In genomic region chr4:93481247-93481646, GRCm38 (mm10) we compare ENCODE assay signal across 17 mouse cellular contexts.
A peak's percentile ranks its signal among the peaks of the same experiment; 100 is the strongest.
DNase-seq lines count a peak whose midpoint lies in the region; ATAC-seq and TF ChIP-seq lines count a peak whose summit lies in the region.
"Had no signal": no experiment of that assay in that cellular context is flagged by ENCODE, and none has a peak within 500 bp of the region (broad histone marks: within the 10 kb centered on the region; RNA-seq: fewer than 3 reads in every experiment).

No protein-coding gene starts in this region.

- H3K36me3 ChIP-seq in MEL (ENCODE audit: control insufficient read depth in 1 of 2, insufficient read depth in 2 of 2, low read length in 2 of 2), result peaks cover 0 to 12% of the 10 kb centered on the region in 2 experiments; a peak in 2 of 4 replicates
- no peaks in the 10 kb centered on the region for H3K36me3 ChIP-seq in liver, postnatal 0 days (replicated peaks; ENCODE audit: insufficient read depth, low read length)
- H3K36me3 ChIP-seq in forebrain, embryonic 10.5 days (replicated peaks), result no peaks in the 10 kb centered on the region
- H3K36me3 ChIP-seq in hindbrain, embryonic 13.5 days, result no peaks in the 10 kb centered on the region
- H3K36me3 ChIP-seq: forebrain, embryonic 12.5 days; hindbrain, embryonic 10.5 days; limb, embryonic 10.5 days had no signal

- peaks cover 0 to 14% of the 10 kb centered on the region in 2 experiments; a peak in 2 of 4 replicates for H3K4me1 ChIP-seq in MEL (ENCODE audit: control insufficient read depth in 1 of 2, insufficient read depth in 2 of 2, low read length in 2 of 2)
- no peaks in the 10 kb centered on the region for H3K4me1 ChIP-seq in liver, postnatal 0 days (ENCODE audit: insufficient read depth)
- no peaks in the 10 kb centered on the region for H3K4me1 ChIP-seq in forebrain, embryonic 10.5 days
- no peaks in the 10 kb centered on the region for H3K4me1 ChIP-seq in hindbrain, embryonic 13.5 days (replicated peaks)
- H3K4me1 ChIP-seq: forebrain, embryonic 12.5 days; hindbrain, embryonic 10.5 days; limb, embryonic 10.5 days had no signal

- no peak for TF ChIP-seq POLR2A in MEL (IDR thresholded peaks at IDR 0.05; ENCODE audit: control insufficient read depth in 1 of 2, insufficient read depth in 1 of 2, low read depth in 1 of 2, low read length in 2 of 2, poor library complexity in 1 of 2)

- TF ChIP-seq EP300 in MEL (IDR thresholded peaks at IDR 0.05; ENCODE audit: low read depth in 1 of 2, low read length in 2 of 2), result peak; percentile 100
- peak; percentile 98 for TF ChIP-seq EP300 in liver, postnatal 0 days (IDR thresholded peaks at IDR 0.05; ENCODE audit: low read depth)

- no peak overlapping the region for H3K4me3 ChIP-seq in MEL (ENCODE audit: control insufficient read depth in 1 of 2, insufficient read depth in 1 of 2, low read depth in 2 of 2, low read length in 2 of 2)
- peak overlapping the region; percentile 27 for H3K4me3 ChIP-seq in liver, postnatal 0 days (ENCODE audit: low read depth, low read length)
- no peak overlapping the region for H3K4me3 ChIP-seq in forebrain, embryonic 10.5 days
- no peak overlapping the region for H3K4me3 ChIP-seq in hindbrain, embryonic 13.5 days
- H3K4me3 ChIP-seq: forebrain, embryonic 12.5 days; gastrocnemius, adult 2 months; hindbrain, embryonic 10.5 days; limb, embryonic 10.5 days had no signal

- H3K9ac ChIP-seq in MEL (ENCODE audit: control insufficient read depth, low read depth, low read length, poor library complexity, severe bottlenecking), result no peak overlapping the region
- no peak overlapping the region for H3K9ac ChIP-seq in liver, postnatal 0 days (replicated peaks)
- H3K9ac ChIP-seq in hindbrain, embryonic 13.5 days, result no peak overlapping the region
- H3K9ac ChIP-seq: forebrain, embryonic 12.5 days had no signal

- no peaks in the 10 kb centered on the region for H3K9me3 ChIP-seq in MEL (replicated peaks; ENCODE audit: insufficient read depth, low read length)
- no peaks in the 10 kb centered on the region for H3K9me3 ChIP-seq in liver, postnatal 0 days (ENCODE audit: low read length)
- H3K9me3 ChIP-seq in forebrain, embryonic 10.5 days, result no peaks in the 10 kb centered on the region
- H3K9me3 ChIP-seq in hindbrain, embryonic 13.5 days, result no peaks in the 10 kb centered on the region
- H3K9me3 ChIP-seq: forebrain, embryonic 12.5 days; limb, embryonic 10.5 days had no signal

- no peaks in the 10 kb centered on the region for H3K79me2 ChIP-seq in MEL (ENCODE audit: control insufficient read depth, insufficient read depth, low read length, poor library complexity)

- H3K27me3 ChIP-seq in MEL (ENCODE audit: control insufficient read depth in 1 of 2, insufficient read depth in 2 of 2, low read length in 2 of 2), result no peaks in the 10 kb centered on the region
- no peaks in the 10 kb centered on the region for H3K27me3 ChIP-seq in liver, postnatal 0 days (ENCODE audit: insufficient read depth, low read length)
- no peaks in the 10 kb centered on the region for H3K27me3 ChIP-seq in forebrain, embryonic 10.5 days (ENCODE audit: poor library complexity, severe bottlenecking)
- no peaks in the 10 kb centered on the region for H3K27me3 ChIP-seq in hindbrain, embryonic 13.5 days
- H3K27me3 ChIP-seq: forebrain, embryonic 12.5 days had no signal

- WGBS in liver, postnatal 0 days (ENCODE audit: insufficient replicate concordance), result 24% methylated on average over 1 of the region's 1 CpGs
- 90% methylated on average over 1 of the region's 1 CpGs for WGBS in forebrain, embryonic 10.5 days
- 94% methylated on average over 1 of the region's 1 CpGs for WGBS in hindbrain, embryonic 13.5 days

- DNase-seq in 416B (ENCODE audit: low read depth) (peak; percentile 42), MEL (ENCODE audit: low read depth, low spot score) (peak; percentile 96)
- DNase-seq in liver, postnatal 0 days, result no peak
- no peak for DNase-seq in forebrain, embryonic 10.5 days (ENCODE audit: extremely low spot score, low spot score)
- no peak for DNase-seq in frontal cortex, adult 2 months (ENCODE audit: extremely low spot score in 1 of 2, low spot score in 1 of 2)
- DNase-seq in layer of hippocampus, adult 18-20 months (ENCODE audit: low spot score in 2 of 2), result no peak
- DNase-seq: cerebellum, postnatal 14 days; gastrocnemius, adult 2 months; kidney, postnatal 14 days; midbrain, embryonic 14.5 days had no signal

- peak; percentile 98 for ATAC-seq in erythroid progenitor cell, adult 5-6 weeks (replicated peaks; ENCODE audit: low FRiP score, poor library complexity, severe bottlenecking)
- peak; percentile 99 for ATAC-seq in liver, postnatal 0 days
- no peak for ATAC-seq in hindbrain, embryonic 13.5 days (ENCODE audit: low FRiP score)
- ATAC-seq: CD4-positive, CD25-positive, alpha-beta regulatory T cell, adult 4 months; intestine, postnatal 0 days had no signal

- peak overlapping the region; percentile 58 for H3K4me2 ChIP-seq in liver, postnatal 0 days (ENCODE audit: low read depth, low read length)
- H3K4me2 ChIP-seq in hindbrain, embryonic 13.5 days, result no peak overlapping the region
- H3K4me2 ChIP-seq: forebrain, embryonic 12.5 days had no signal

- no peak for TF ChIP-seq CTCF in MEL (IDR thresholded peaks at IDR 0.05 in 2 of 3, conservative IDR thresholded peaks at IDR 0.05 in 1 of 3; ENCODE audit: control insufficient read depth in 1 of 3, insufficient read depth in 1 of 3, low read depth in 2 of 3, low read length in 3 of 3, poor library complexity in 1 of 3, severe bottlenecking in 1 of 3)
- no peak for TF ChIP-seq CTCF in liver, postnatal 0 days (IDR thresholded peaks at IDR 0.05; ENCODE audit: low read depth)

- no peak for TF ChIP-seq RAD21 in MEL (IDR thresholded peaks at IDR 0.05; ENCODE audit: low read depth, low read length)

- H3K27ac ChIP-seq in MEL (ENCODE audit: control insufficient read depth, low read depth, low read length), result peak overlapping the region; percentile 67
- no peak overlapping the region for H3K27ac ChIP-seq in liver, postnatal 0 days (ENCODE audit: low read depth)
- H3K27ac ChIP-seq in forebrain, embryonic 10.5 days, result no peak overlapping the region
- no peak overlapping the region for H3K27ac ChIP-seq in hindbrain, embryonic 13.5 days
- H3K27ac ChIP-seq: forebrain, embryonic 12.5 days; gastrocnemius, adult 2 months; hindbrain, embryonic 10.5 days; limb, embryonic 10.5 days had no signal

TF ChIP-seq in MEL, 35 proteins besides CTCF, POLR2A, EP300 and RAD21 (continues in another document):
- TF ChIP-seq POLR2AphosphoS2 (IDR thresholded peaks at IDR 0.05; ENCODE audit: low read length) (no peak), GATA1 (IDR thresholded peaks at IDR 0.05; ENCODE audit: low read depth, low read length) (peak; percentile 100), ZNF384 (IDR thresholded peaks at IDR 0.05; ENCODE audit: low read depth, low read length) (0 out of 2 replicates have a peak, but pooled peaks have one; percentile 42), ZC3H11A (IDR thresholded peaks at IDR 0.05; ENCODE audit: low read depth, low read length) (no peak), TAL1 (IDR thresholded peaks at IDR 0.05; ENCODE audit: low read length) (peak; percentile 99), NRF1 (IDR thresholded peaks at IDR 0.05; ENCODE audit: insufficient read depth, low read depth, low read length, poor library complexity, severe bottlenecking) (no peak), BHLHE40 (IDR thresholded peaks at IDR 0.05; ENCODE audit: borderline replicate concordance, low read depth, low read length) (peak; percentile 73; the same call in 1 of the 2 replicates), MYC (IDR thresholded peaks at IDR 0.05; ENCODE audit: low read depth, low read length) (peak; percentile 86), HCFC1 (IDR thresholded peaks at IDR 0.05; ENCODE audit: low read depth, low read length) (peak; percentile 38; the same call in 1 of the 2 replicates), KAT2A (conservative IDR thresholded peaks at IDR 0.05; ENCODE audit: low read depth, low read length) (no peak), USF1 (IDR thresholded peaks at IDR 0.05; ENCODE audit: low read depth, low read length) (no peak), CHD1 (IDR thresholded peaks at IDR 0.05; ENCODE audit: low read depth, low read length) (no peak), MYB (IDR thresholded peaks at IDR 0.05; ENCODE audit: low read depth, low read length) (peak; percentile 22; the same call in 1 of the 2 replicates), ZMIZ1 (IDR thresholded peaks at IDR 0.05; ENCODE audit: low read depth, low read length) (no peak), SMC3 (IDR thresholded peaks at IDR 0.05; ENCODE audit: low read depth, low read length) (no peak), ETS1 (IDR thresholded peaks at IDR 0.05; ENCODE audit: low read depth, low read length) (peak; percentile 99), SIN3A (IDR thresholded peaks at IDR 0.05; ENCODE audit: low read length) (peak; percentile 87), USF2 (IDR thresholded peaks at IDR 0.05; ENCODE audit: borderline replicate concordance in 1 of 2, insufficient read depth in 1 of 2, low read depth in 1 of 2, low read length in 2 of 2) (no peak), MAX (IDR thresholded peaks at IDR 0.05; ENCODE audit: low read length) (no peak), TBP (IDR thresholded peaks at IDR 0.05; ENCODE audit: low read depth, low read length) (peak; percentile 71), RCOR1 (IDR thresholded peaks at IDR 0.05; ENCODE audit: low read depth, low read length) (peak; percentile 98), JUND (IDR thresholded peaks at IDR 0.05; ENCODE audit: low read depth, low read length) (0 out of 2 replicates have a peak, but pooled peaks have one; percentile 81), E2F4 (IDR thresholded peaks at IDR 0.05; ENCODE audit: borderline replicate concordance, low read depth, low read length) (no peak), MAZ (IDR thresholded peaks at IDR 0.05; ENCODE audit: low read depth, low read length) (0 out of 2 replicates have a peak, but pooled peaks have one; percentile 44), POLR2AphosphoS5 (IDR thresholded peaks at IDR 0.05; ENCODE audit: borderline replicate concordance, low read depth, low read length) (no peak), MXI1 (IDR thresholded peaks at IDR 0.05; ENCODE audit: low read depth, low read length) (no peak), TCF12 (IDR thresholded peaks at IDR 0.05; ENCODE audit: low read depth, low read length) (peak; percentile 100), NELFE (IDR thresholded peaks at IDR 0.05; ENCODE audit: low read depth, low read length) (no peak), GABPA (IDR thresholded peaks at IDR 0.05; ENCODE audit: low read depth, low read length) (no peak), ZKSCAN1 (IDR thresholded peaks at IDR 0.05; ENCODE audit: low read depth, low read length) (no peak), UBTF (IDR thresholded peaks at IDR 0.05; ENCODE audit: borderline replicate concordance, insufficient read depth, low read depth, low read length) (no peak), CHD2 (IDR thresholded peaks at IDR 0.05; ENCODE audit: low read length) (peak; percentile 73), ELF1 (IDR thresholded peaks at IDR 0.05; ENCODE audit: low read depth, low read length) (no peak)

Comparison
In these comparisons a context has a peak if more than half of its experiments do, and no peak if none do; other contexts are left out.
1. DNase-seq: peak in 416B (single experiment) and MEL (single experiment); none in liver, postnatal 0 days (single experiment), forebrain, embryonic 10.5 days (single experiment), frontal cortex, adult 2 months (0 of 2) and layer of hippocampus, adult 18-20 months (0 of 2).